Mouse (Mus musculus) cerebellum, adult 2 months (tissue): ENCODE results near the gene Nrxn3.

Experiments
- CTCF ChIP-seq: fragments of 200-500 bp; IDR thresholded peaks from 2 replicates; pipeline ENCODE4 v1.5.1; 2011; ENCODE audit warnings: low read depth, mild to moderate bottlenecking, control low read depth, low read length, moderate library complexity, borderline replicate concordance; ENCODE audit not compliant: insufficient read depth
- POLR2A ChIP-seq: fragments of 200-500 bp; IDR thresholded peaks from 2 replicates; pipeline ENCODE4 v1.6.1; 2011; ENCODE audit warnings: low read length, control low read depth, borderline replicate concordance; ENCODE audit not compliant: insufficient read depth

DNA sequence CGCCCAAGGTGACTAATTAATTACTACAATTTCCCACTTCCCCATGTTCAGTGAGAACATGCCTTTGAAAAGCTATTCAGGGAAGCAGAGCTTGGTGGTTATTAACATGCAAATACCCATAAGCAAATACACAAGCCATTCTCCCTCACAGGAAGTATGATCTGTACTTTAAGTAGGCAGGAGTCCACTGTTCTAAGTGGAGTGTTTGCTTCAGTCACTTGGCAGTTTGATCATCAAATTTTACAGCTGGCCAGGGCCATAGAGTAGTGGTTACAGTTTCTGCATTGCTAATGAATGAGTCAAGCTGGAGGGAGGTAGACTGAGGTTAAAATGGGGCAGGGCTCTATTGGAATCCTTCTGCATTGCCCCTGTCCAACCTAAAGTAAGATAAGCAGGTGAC, 1120.2 kb downstream of the Nrxn3 start:
- TF ChIP-seq CTCF = no peak
- no peak for TF ChIP-seq POLR2A
